Comparison of ENCODE assay signal across 23 mouse cellular contexts in the genomic region with DNA sequence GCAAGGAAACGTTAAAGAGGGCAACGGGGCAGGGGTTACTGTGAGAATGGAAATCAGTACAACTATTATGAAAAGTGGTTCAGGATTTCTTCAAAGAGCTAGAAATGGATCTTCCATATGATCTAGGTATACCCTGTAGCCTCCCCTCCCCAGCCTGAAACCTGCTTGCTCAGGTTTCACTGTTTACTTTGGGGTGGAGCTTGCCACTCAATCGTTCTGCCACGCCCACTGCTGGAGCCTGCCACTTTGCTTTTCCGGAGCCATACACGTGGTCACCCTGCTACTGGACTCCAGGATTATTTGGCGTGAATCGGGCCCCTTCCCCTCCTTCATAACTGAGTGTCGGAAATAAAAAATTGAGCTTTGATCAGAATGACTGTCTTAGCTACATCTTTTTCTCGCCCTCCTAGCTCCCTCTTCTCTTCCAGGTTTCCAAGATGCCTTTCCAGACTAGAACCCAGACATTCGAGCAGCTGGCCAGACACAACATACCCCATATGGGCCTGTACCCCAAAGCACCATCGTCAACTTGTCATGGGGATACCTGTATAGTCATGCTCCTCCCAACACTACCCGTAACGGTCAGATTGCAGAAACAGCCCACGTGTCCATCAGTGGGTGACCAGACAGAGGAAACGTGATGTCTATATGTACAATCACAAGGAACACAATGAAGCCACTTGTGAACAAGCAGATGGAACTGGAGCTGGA. TPM values are rescaled to one million over a fixed set of nuclear protein-coding genes. Genes with fewer than 3 reads are reported as not detected.
DNase-seq lines count a peak whose midpoint lies in the region; ATAC-seq and TF ChIP-seq lines count a peak whose summit lies in the region.
"Had no signal": no experiment of that assay in that cellular context is flagged by ENCODE, and none has a peak within 500 bp of the region (broad histone marks: within the 10 kb centered on the region; RNA-seq: fewer than 3 reads in every experiment).

No protein-coding gene starts in this region.

- H3K36me3 ChIP-seq in intestine, embryonic 14.5 days (ENCODE audit: control insufficient read depth, insufficient read depth, low read length): no peaks in the 10 kb centered on the region
- H3K36me3 ChIP-seq in intestine, postnatal 0 days (ENCODE audit: control insufficient read depth, insufficient read depth): no peaks in the 10 kb centered on the region
- no peaks in the 10 kb centered on the region for H3K36me3 ChIP-seq in liver, postnatal 0 days (replicated peaks; ENCODE audit: insufficient read depth, low read length)
- H3K36me3 ChIP-seq: embryonic facial prominence, embryonic 13.5 days; forebrain, embryonic 15.5 days; hindbrain, embryonic 12.5 days; limb, embryonic 15.5 days; midbrain, embryonic 10.5 days had no signal

- H3K9me3 ChIP-seq in intestine, embryonic 14.5 days (ENCODE audit: control insufficient read depth, low read length): no peaks in the 10 kb centered on the region
- H3K9me3 ChIP-seq in intestine, postnatal 0 days (ENCODE audit: control insufficient read depth): no peaks in the 10 kb centered on the region
- no peaks in the 10 kb centered on the region for H3K9me3 ChIP-seq in liver, postnatal 0 days (ENCODE audit: low read length)
- H3K9me3 ChIP-seq: embryonic facial prominence, embryonic 13.5 days; forebrain, embryonic 15.5 days; hindbrain, embryonic 12.5 days; limb, embryonic 15.5 days; midbrain, embryonic 10.5 days had no signal

- TF ChIP-seq EP300 in liver, postnatal 0 days (IDR thresholded peaks at IDR 0.05; ENCODE audit: low read depth): no peak

- no peaks in the 10 kb centered on the region for H3K27me3 ChIP-seq in intestine, embryonic 14.5 days (replicated peaks; ENCODE audit: control insufficient read depth, insufficient read depth, low read length)
- H3K27me3 ChIP-seq in intestine, postnatal 0 days (replicated peaks; ENCODE audit: control insufficient read depth, insufficient read depth, low read length): no peaks in the 10 kb centered on the region
- H3K27me3 ChIP-seq in liver, postnatal 0 days (ENCODE audit: insufficient read depth, low read length): no peaks in the 10 kb centered on the region
- H3K27me3 ChIP-seq: embryonic facial prominence, embryonic 13.5 days; forebrain, embryonic 15.5 days; hindbrain, embryonic 12.5 days; limb, embryonic 15.5 days had no signal

- H3K4me3 ChIP-seq in intestine, embryonic 14.5 days (ENCODE audit: low read depth, low read length): no peak overlapping the region
- no peak overlapping the region for H3K4me3 ChIP-seq in intestine, postnatal 0 days (ENCODE audit: low read depth, low read length)
- no peak overlapping the region for H3K4me3 ChIP-seq in lung, adult 2 months (replicated peaks; ENCODE audit: extremely low read depth, low read depth, low read length)
- no peak overlapping the region for H3K4me3 ChIP-seq in liver, postnatal 0 days (ENCODE audit: low read depth, low read length)
- H3K4me3 ChIP-seq: embryonic facial prominence, embryonic 13.5 days; forebrain, embryonic 15.5 days; hindbrain, embryonic 12.5 days; layer of hippocampus, adult 2 months; limb, embryonic 15.5 days; midbrain, embryonic 10.5 days had no signal

- H3K4me2 ChIP-seq in intestine, embryonic 14.5 days (ENCODE audit: low read length): no peak overlapping the region
- no peak overlapping the region for H3K4me2 ChIP-seq in intestine, postnatal 0 days (replicated peaks; ENCODE audit: low read depth)
- no peak overlapping the region for H3K4me2 ChIP-seq in liver, postnatal 0 days (ENCODE audit: low read depth, low read length)
- H3K4me2 ChIP-seq: embryonic facial prominence, embryonic 13.5 days; forebrain, embryonic 15.5 days; heart, embryonic 11.5 days; hindbrain, embryonic 12.5 days; limb, embryonic 15.5 days had no signal

- 0 out of 2 replicates have a peak, but pooled peaks have one; percentile 42 for ATAC-seq in intestine, embryonic 14.5 days (replicated peaks; ENCODE audit: low FRiP score, low TSS enrichment, low read depth)
- ATAC-seq in intestine, postnatal 0 days: no peak
- ATAC-seq in liver, postnatal 0 days: 0 out of 2 replicates have a peak, but pooled peaks have one; percentile 16
- no peak for ATAC-seq in granulocyte monocyte progenitor cell, adult 5-6 weeks (replicated peaks; ENCODE audit: poor library complexity, severe bottlenecking)
- ATAC-seq: forebrain, embryonic 15.5 days had no signal

- H3K4me1 ChIP-seq in intestine, embryonic 14.5 days (replicated peaks; ENCODE audit: control insufficient read depth, insufficient read depth, low read length): no peaks in the 10 kb centered on the region
- H3K4me1 ChIP-seq in intestine, postnatal 0 days (replicated peaks; ENCODE audit: control insufficient read depth, insufficient read depth, low read length): no peaks in the 10 kb centered on the region
- H3K4me1 ChIP-seq in lung, adult 2 months (ENCODE audit: control insufficient read depth, insufficient read depth, low read length): no peaks in the 10 kb centered on the region
- H3K4me1 ChIP-seq in liver, postnatal 0 days (ENCODE audit: insufficient read depth): no peaks in the 10 kb centered on the region
- H3K4me1 ChIP-seq: forebrain, embryonic 15.5 days; hindbrain, embryonic 12.5 days; limb, embryonic 15.5 days; midbrain, embryonic 10.5 days had no signal

- no peak overlapping the region for H3K9ac ChIP-seq in intestine, embryonic 14.5 days (ENCODE audit: low read length)
- no peak overlapping the region for H3K9ac ChIP-seq in intestine, postnatal 0 days (ENCODE audit: low read depth, low read length)
- H3K9ac ChIP-seq in liver, postnatal 0 days (replicated peaks): no peak overlapping the region
- H3K9ac ChIP-seq: embryonic facial prominence, embryonic 13.5 days; forebrain, embryonic 15.5 days; hindbrain, embryonic 12.5 days; limb, embryonic 15.5 days had no signal

- peak; percentile 53 for DNase-seq in intestine, embryonic 14.5 days (ENCODE audit: low spot score)
- peak; percentile 9 for DNase-seq in lung, postnatal 10 days
- DNase-seq in lung, adult 2 months: no peak
- peak; percentile 34 for DNase-seq in liver, postnatal 0 days
- DNase-seq in right cerebral cortex, postnatal 36 days (ENCODE audit: low spot score in 2 of 2): no peak
- DNase-seq: adrenal gland, postnatal 25 days; cerebellum, adult 11-12 months; cerebellum, postnatal 25 days; gastrocnemius, postnatal 25 days; heart, postnatal 10 days; right cerebral cortex, postnatal 25 days; thymus, postnatal 14 days had no signal

- H3K27ac ChIP-seq in intestine, embryonic 14.5 days (ENCODE audit: low read depth): no peak overlapping the region
- H3K27ac ChIP-seq in intestine, postnatal 0 days (ENCODE audit: low read depth, low read length): no peak overlapping the region
- no peak overlapping the region for H3K27ac ChIP-seq in liver, postnatal 0 days (ENCODE audit: low read depth)
- H3K27ac ChIP-seq: embryonic facial prominence, embryonic 13.5 days; forebrain, embryonic 15.5 days; hindbrain, embryonic 12.5 days; kidney, postnatal 0 days; layer of hippocampus, adult 2 months; limb, embryonic 15.5 days; macrophage; midbrain, embryonic 10.5 days had no signal

- no peak for TF ChIP-seq POLR2A in lung, adult 2 months (IDR thresholded peaks at IDR 0.05; ENCODE audit: borderline replicate concordance, extremely low read depth, low read depth, low read length)

- 51% methylated on average over 16 of the region's 16 CpGs for WGBS in intestine, embryonic 14.5 days
- WGBS in intestine, postnatal 0 days: 44% methylated on average over 16 of the region's 16 CpGs
- 45% methylated on average over 16 of the region's 16 CpGs for WGBS in lung, adult 2 months
- WGBS in liver, postnatal 0 days (ENCODE audit: insufficient replicate concordance): 45% methylated on average over 16 of the region's 16 CpGs

- no peak for TF ChIP-seq CTCF in intestine, postnatal 0 days (IDR thresholded peaks at IDR 0.05; ENCODE audit: low read depth)
- no peak for TF ChIP-seq CTCF in lung, adult 2 months (IDR thresholded peaks at IDR 0.05; ENCODE audit: insufficient read depth, low read length)
- no peak for TF ChIP-seq CTCF in liver, postnatal 0 days (IDR thresholded peaks at IDR 0.05; ENCODE audit: low read depth)

RNA-seq across cellular contexts. Expression of gene Cox18, which starts 23.7 kb away (rescaled TPM):
- polyA plus RNA-seq in intestine, embryonic 14.5 days (2014; fragmentation: Nextera tagmentation; extraction: Ambion mirVana): 33.8 and 37.8 TPM in 2 replicates
- polyA plus RNA-seq in intestine, postnatal 0 days (2015; fragmentation: Nextera tagmentation; extraction: Ambion mirVana): 17.0 TPM in 2 replicates
- polyA plus RNA-seq in lung, adult 2 months (2012; rRNA removed): 20.1 and 20.4 TPM in 2 replicates
- polyA plus RNA-seq in liver, postnatal 0 days (2015; fragmentation: Nextera tagmentation; extraction: Ambion mirVana): 12.1 and 13.2 TPM in 2 replicates
- total RNA-seq in granulocyte monocyte progenitor cell, adult 5-6 weeks (2014; fragmentation: Nextera tagmentation): 21.6 and 24.6 TPM in 2 replicates
- total RNA-seq in granulocyte monocyte progenitor cell, adult 5-6 weeks (2017): 16.8 and 19.8 TPM in 2 replicates

Comparison
In these comparisons a context has a peak if more than half of its experiments do, and no peak if none do; other contexts are left out.
1. ATAC-seq: peak in intestine, embryonic 14.5 days (single experiment) and liver, postnatal 0 days (single experiment); none in intestine, postnatal 0 days (single experiment) and granulocyte monocyte progenitor cell, adult 5-6 weeks (single experiment).
2. DNase-seq: peak in intestine, embryonic 14.5 days (single experiment), lung, postnatal 10 days (single experiment) and liver, postnatal 0 days (single experiment); none in lung, adult 2 months (single experiment) and right cerebral cortex, postnatal 36 days (0 of 2).